Mouse (Mus musculus) midbrain, embryonic 16.5 days (tissue): ENCODE measurements around the gene Dnah6. TPM values are rescaled to one million over a fixed set of nuclear protein-coding genes. Genes with fewer than 3 reads are reported as not detected.

Experiments
- ATAC-seq: fragments of 200-750 bp; cut with Nextera tagmentation; 2 replicates; pipeline ENCODE4 v1.8.0; 2017; ENCODE audit warnings: moderate TSS enrichment
- H3K27ac ChIP-seq: fragments of 300-500 bp; sonication (generic); 2 replicates; pipeline ENCODE4 v1.5.1; 2014; ENCODE audit warnings: mild to moderate bottlenecking, low read length, mixed read lengths
- H3K27me3 ChIP-seq: fragments of 300-500 bp; sonication (generic); 2 replicates; pipeline ENCODE4 v1.6.1; 2014; ENCODE audit warnings: low read depth, low read length, mixed read lengths; ENCODE audit not compliant: control insufficient read depth, insufficient read depth
- H3K36me3 ChIP-seq: fragments of 300-500 bp; sonication (generic); 2 replicates; pipeline ENCODE4 v1.6.1; 2014; ENCODE audit warnings: mild to moderate bottlenecking, low read length, moderate library complexity, mixed read lengths; ENCODE audit not compliant: control insufficient read depth, insufficient read depth
- H3K4me1 ChIP-seq: fragments of 300-500 bp; sonication (generic); 2 replicates; pipeline ENCODE4 v1.6.1; 2014; ENCODE audit warnings: mild to moderate bottlenecking, low read length, mixed read lengths; ENCODE audit not compliant: control insufficient read depth, insufficient read depth
- H3K4me2 ChIP-seq: fragments of 300-500 bp; sonication (generic); 2 replicates; pipeline ENCODE4 v1.6.1; 2014; ENCODE audit warnings: mild to moderate bottlenecking, low read length, mixed read lengths
- H3K4me3 ChIP-seq: fragments of 300-500 bp; sonication (generic); 2 replicates; pipeline ENCODE4 v1.5.1; 2014; ENCODE audit warnings: low read depth, mild to moderate bottlenecking, low read length, moderate library complexity, mixed read lengths
- H3K9ac ChIP-seq: fragments of 300-500 bp; sonication (generic); 2 replicates; pipeline ENCODE4 v1.6.1; 2014; ENCODE audit warnings: low read depth, low read length, mixed read lengths
- H3K9me3 ChIP-seq: fragments of 300-500 bp; sonication (generic); replicated peaks from 2 replicates; pipeline ENCODE4 v1.6.1; 2014; ENCODE audit warnings: mild to moderate bottlenecking, low read length, mixed read lengths; ENCODE audit not compliant: control insufficient read depth, poor library complexity, severe bottlenecking
- WGBS: fragments of 180-500 bp; shearing (Covaris S2); extraction: QIAGEN DNeasy Blood & Tissue Kit; methylation state at CpG from one replicate; pipeline ENCODE4 v1.1.7; 2014; 5-methylcytosine and 5-hydroxymethylcytosine counted together
- polyA plus RNA-seq: library from polyadenylated mRNA; unstranded; fragments of >200 nt; fragmentation: Nextera tagmentation; extraction: Ambion mirVana; gene quantifications from 2 replicates; pipeline ENCODE4 v1.2.1, GENCODE M21; 2015

The Dnah6 gene
- polyA plus RNA-seq = 0.32 and 0.36 TPM in 2 replicates

GRCm38 (mm10) chr6:73221189-73221957, at the start of gene Dnah6:
Gene Dnah6 (minus strand): TSS chr6:73221651.
- peak within 1 kb of the TSS; percentile 62 for H3K4me2 ChIP-seq
- H3K9ac ChIP-seq = peak within 1 kb of the TSS; percentile 57
- H3K27ac ChIP-seq = peak within 1 kb of the TSS; percentile 75
- H3K4me3 ChIP-seq = peak within 1 kb of the TSS; percentile 37
- H3K9me3 ChIP-seq = no peaks in the 10 kb centered on the region
- WGBS = 31% methylated on average over 25 of the region's 25 CpGs
- ATAC-seq = peak; percentile 100
- no peaks in the 10 kb centered on the region for H3K36me3 ChIP-seq
- no peaks in the 10 kb centered on the region for H3K27me3 ChIP-seq
- peaks cover 8% of the 10 kb centered on the region; the same call in 1 of the 2 replicates for H3K4me1 ChIP-seq

GRCm38 (mm10) chr6:73269374-73269773, 47.9 kb upstream of the Dnah6 start:
- no peak for ATAC-seq
- Histone ChIP-seq H3K27me3 (no peaks in the 10 kb centered on the region), H3K27ac (no peak overlapping the region), H3K4me2 (no peak overlapping the region), H3K4me1 (no peaks in the 10 kb centered on the region), H3K36me3 (peaks cover 27% of the 10 kb centered on the region), H3K9ac (no peak overlapping the region), H3K9me3 (no peaks in the 10 kb centered on the region), H3K4me3 (no peak overlapping the region)
- 96% methylated on average over 3 of the region's 3 CpGs for WGBS

- H3K36me3 ChIP-seq = peaks cover 21% of the 10 kb centered on the region
- WGBS = 96% methylated on average over 8 of the region's 8 CpGs
- ATAC-seq = no peak
- no peaks in the 10 kb centered on the region for H3K9me3 ChIP-seq
- H3K4me1 ChIP-seq = no peaks in the 10 kb centered on the region
- no peak overlapping the region for H3K4me2 ChIP-seq
- no peak overlapping the region for H3K9ac ChIP-seq
- no peaks in the 10 kb centered on the region for H3K27me3 ChIP-seq
- no peak overlapping the region for H3K4me3 ChIP-seq
- no peak overlapping the region for H3K27ac ChIP-seq
These were observed 46.4 kb upstream of the Dnah6 start for GRCm38 (mm10) chr6:73267738-73268311.

GRCm38 (mm10) chr6:73264801-73265200, 43.4 kb upstream of the Dnah6 start:
- Histone ChIP-seq H3K9me3 (no peaks in the 10 kb centered on the region), H3K36me3 (peaks cover 19% of the 10 kb centered on the region), H3K27ac (no peak overlapping the region), H3K9ac (no peak overlapping the region), H3K4me1 (no peaks in the 10 kb centered on the region), H3K4me3 (no peak overlapping the region), H3K4me2 (no peak overlapping the region), H3K27me3 (no peaks in the 10 kb centered on the region)
- ATAC-seq = no peak
- WGBS = 25% methylated on average over 2 of the region's 2 CpGs

- ATAC-seq = no peak
- Histone ChIP-seq H3K9me3 (no peaks in the 10 kb centered on the region), H3K27ac (no peak overlapping the region), H3K27me3 (no peaks in the 10 kb centered on the region), H3K36me3 (peaks cover 30% of the 10 kb centered on the region), H3K4me2 (no peak overlapping the region), H3K4me3 (no peak overlapping the region), H3K9ac (no peak overlapping the region), H3K4me1 (no peaks in the 10 kb centered on the region)
- 91% methylated on average over 6 of the region's 6 CpGs for WGBS
These were observed 38.7 kb upstream of the Dnah6 start for GRCm38 (mm10) chr6:73260110-73260509.

GRCm38 (mm10) chr6:73257068-73257467, 35.6 kb upstream of the Dnah6 start:
- Histone ChIP-seq H3K9ac (no peak overlapping the region), H3K9me3 (no peaks in the 10 kb centered on the region), H3K4me3 (no peak overlapping the region), H3K4me1 (0 out of 2 replicates have a peak, but pooled peaks cover 2% of the 10 kb centered on the region), H3K36me3 (peaks cover 29% of the 10 kb centered on the region), H3K27me3 (no peaks in the 10 kb centered on the region), H3K27ac (no peak overlapping the region), H3K4me2 (no peak overlapping the region)
- 95% methylated on average over 7 of the region's 7 CpGs for WGBS
- ATAC-seq = no peak

GRCm38 (mm10) chr6:73254307-73255228, 33.1 kb upstream of the Dnah6 start:
- H3K9ac ChIP-seq = no peak overlapping the region
- peaks cover 15% of the 10 kb centered on the region; the same call in 1 of the 2 replicates for H3K36me3 ChIP-seq
- no peak overlapping the region for H3K4me2 ChIP-seq
- no peaks in the 10 kb centered on the region for H3K9me3 ChIP-seq
- H3K4me1 ChIP-seq = peaks cover 13% of the 10 kb centered on the region
- no peak overlapping the region for H3K27ac ChIP-seq
- no peaks in the 10 kb centered on the region for H3K27me3 ChIP-seq
- H3K4me3 ChIP-seq = no peak overlapping the region
- ATAC-seq = no peak
- WGBS = 87% methylated on average over 9 of the region's 9 CpGs

- no peak overlapping the region for H3K27ac ChIP-seq
- H3K36me3 ChIP-seq = peaks cover 7% of the 10 kb centered on the region; the same call in 1 of the 2 replicates
- no peaks in the 10 kb centered on the region for H3K27me3 ChIP-seq
- ATAC-seq = no peak
- H3K9me3 ChIP-seq = no peaks in the 10 kb centered on the region
- WGBS = 90% methylated on average over 4 of the region's 4 CpGs
- no peak overlapping the region for H3K9ac ChIP-seq
- no peak overlapping the region for H3K4me3 ChIP-seq
- H3K4me2 ChIP-seq = no peak overlapping the region
- peaks cover 16% of the 10 kb centered on the region for H3K4me1 ChIP-seq
These were observed 32.1 kb upstream of the Dnah6 start for GRCm38 (mm10) chr6:73253584-73253983.
